Mouse (Mus musculus): ENCODE data around the gene Clpx.

Clpx gene

GRCm38 (mm10) chr9:65346476-65347111 lies 52.5 kb downstream of the Clpx start:
- DNase-seq (ENCODE audit: low spot score), result peak; percentile 60

GRCm38 (mm10) chr9:65347112-65347850 lies 53.2 kb downstream of the Clpx start:
- DNase-seq (ENCODE audit: low spot score), result no peak

GRCm38 (mm10) chr9:65353251-65353650 lies 59.2 kb downstream of the Clpx start:
- DNase-seq (ENCODE audit: low spot score), result no peak

GRCm38 (mm10) chr9:65356561-65356960 lies 62.5 kb downstream of the Clpx start:
- no peak for DNase-seq (ENCODE audit: low spot score)

- peak; percentile 30 for DNase-seq (ENCODE audit: low spot score)
Measured at GRCm38 (mm10) chr9:65356971-65357370, 62.9 kb downstream of the Clpx start.

GRCm38 (mm10) chr9:65358956-65359480 lies 65.0 kb downstream of the Clpx start:
- no peak for DNase-seq (ENCODE audit: low spot score)

GRCm38 (mm10) chr9:65360641-65361448 lies 66.8 kb downstream of the Clpx start, which contains the start of gene Ubap1l:
TSS of gene Ubap1l (plus strand) at chr9:65361041.
- no peak for DNase-seq (ENCODE audit: low spot score)

GRCm38 (mm10) chr9:65363684-65364083 lies 69.6 kb downstream of the Clpx start:
- DNase-seq (ENCODE audit: low spot score), result no peak

GRCm38 (mm10) chr9:65365721-65366120 lies 71.7 kb downstream of the Clpx start:
- no peak for DNase-seq (ENCODE audit: low spot score)

- DNase-seq (ENCODE audit: low spot score), result no peak
Measured at GRCm38 (mm10) chr9:65371756-65372155, 77.7 kb downstream of the Clpx start.

- DNase-seq (ENCODE audit: low spot score), result no peak
Measured at GRCm38 (mm10) chr9:65372449-65372848, 78.4 kb downstream of the Clpx start.

GRCm38 (mm10) chr9:65374468-65375162 lies 80.6 kb downstream of the Clpx start:
- DNase-seq (ENCODE audit: low spot score), result no peak

GRCm38 (mm10) chr9:65375163-65375934 lies 81.3 kb downstream of the Clpx start:
- no peak for DNase-seq (ENCODE audit: low spot score)
